Mouse (Mus musculus) layer of hippocampus, postnatal 10 days (tissue): ENCODE measurements around the gene Dus3l. TPM values are rescaled to one million over a fixed set of nuclear protein-coding genes. Genes with fewer than 3 reads are reported as not detected.

Experiments
- DNase-seq, 2 experiments: peaks; one replicate each; pipeline ENCODE4 v3.0.0; 2021; ENCODE audit warnings: low spot score in 2 of 2
- long read RNA-seq: library from polyadenylated mRNA; stranded (forward); transcript quantifications from one replicate; pipeline ENCODE4 v2.0.0, GENCODE M21; 2023
- total RNA-seq, 2 experiments: library from RNA; stranded (reverse); gene quantifications; 2 replicates each; pipeline ENCODE4 v1.2.3; 2021

Gene Dus3l
- 10 to 100 TPM; 66.7 to 72.0 TPM for total RNA-seq
- long read RNA-seq, transcript Dus3l-204 (10 exons, 2,749 nt) = minor isoform, 11 of 72 reads
- long read RNA-seq, transcript Dus3l-201 (13 exons, 2,025 nt) = major isoform, 33 of 72 reads
- long read RNA-seq, partial matches to known transcripts = 13 of 72 reads
- long read RNA-seq, other reads (novel, unspliced or antisense) = 14 of 72 reads

- DNase-seq = peak; percentile 90
Measured at GRCm38 (mm10) chr17:56764474-56765354, at the start of gene Dus3l. TSS of gene Dus3l (plus strand) at chr17:56764757.

GRCm38 (mm10) chr17:56715360-56715759 lies 49.2 kb upstream of the Dus3l start:
- no peak for DNase-seq

GRCm38 (mm10) chr17:56715914-56716654 lies 48.5 kb upstream of the Dus3l start:
- DNase-seq = no peak

- peak; percentile 95 for DNase-seq
Measured at GRCm38 (mm10) chr17:56716655-56717362, 47.7 kb upstream of the Dus3l start.

- peak; percentile 93 to 94 for DNase-seq
Measured at GRCm38 (mm10) chr17:56717363-56718058, 47.0 kb upstream of the Dus3l start, which contains the start of the genes Ndufa11 and Vmac. TSS of gene Ndufa11 (plus strand) at chr17:56717767. TSS of gene Vmac (minus strand) at chr17:56718022.

- no peak for DNase-seq
Measured at GRCm38 (mm10) chr17:56722441-56722840, 42.1 kb upstream of the Dus3l start.

- DNase-seq = no peak
Measured at GRCm38 (mm10) chr17:56723419-56724161, 41.0 kb upstream of the Dus3l start.

- DNase-seq = no peak
Measured at GRCm38 (mm10) chr17:56727029-56727649, 37.4 kb upstream of the Dus3l start.

GRCm38 (mm10) chr17:56727659-56728058 lies 36.9 kb upstream of the Dus3l start:
- no peak for DNase-seq

GRCm38 (mm10) chr17:56728117-56728516 lies 36.4 kb upstream of the Dus3l start:
- DNase-seq = no peak

- no peak for DNase-seq
Measured at GRCm38 (mm10) chr17:56729151-56729550, 35.4 kb upstream of the Dus3l start.

GRCm38 (mm10) chr17:56729656-56730055 lies 34.9 kb upstream of the Dus3l start:
- DNase-seq = no peak

GRCm38 (mm10) chr17:56736534-56736933 lies 28.0 kb upstream of the Dus3l start:
- DNase-seq = no peak

- DNase-seq = no peak
Measured at GRCm38 (mm10) chr17:56738221-56738620, 26.3 kb upstream of the Dus3l start.

GRCm38 (mm10) chr17:56740118-56740787 lies 24.3 kb upstream of the Dus3l start:
- DNase-seq = no peak

GRCm38 (mm10) chr17:56740788-56741160 lies 23.8 kb upstream of the Dus3l start:
- no peak for DNase-seq

- no peak for DNase-seq
Measured at GRCm38 (mm10) chr17:56744173-56744572, 20.4 kb upstream of the Dus3l start.

- peak in 1 of 2 experiments; percentile 44 for DNase-seq
Measured at GRCm38 (mm10) chr17:56751404-56752072, 13.0 kb upstream of the Dus3l start.
